Mouse (Mus musculus): ENCODE data around the gene Hif3a. TPM values are rescaled to one million over a fixed set of nuclear protein-coding genes. Genes with fewer than 3 reads are reported as not detected.

The Hif3a gene
- polyA plus RNA-seq, 1 experiment from 2014 or later, result 19.7 TPM

- Histone ChIP-seq H3K4me1 (ENCODE audit: control insufficient read depth, insufficient read depth, low read length) (no peaks in the 10 kb centered on the region), H3K27me3 (ENCODE audit: control insufficient read depth, insufficient read depth, low read length) (no peaks in the 10 kb centered on the region), H3K4me2 (replicated peaks; ENCODE audit: low read depth, low read length) (no peak overlapping the region), H3K27ac (ENCODE audit: low read depth, low read length) (no peak overlapping the region), H3K4me3 (ENCODE audit: low read length) (no peak overlapping the region), H3K9me3 (ENCODE audit: control insufficient read depth, low read length) (no peaks in the 10 kb centered on the region), H3K36me3 (ENCODE audit: control insufficient read depth, insufficient read depth, low read length) (peaks cover 22% of the 10 kb centered on the region), H3K9ac (ENCODE audit: low read depth, low read length) (no peak overlapping the region)
- ATAC-seq (ENCODE audit: low FRiP score, low TSS enrichment), result no peak
- WGBS, result 69% methylated on average over 11 of the region's 11 CpGs
Observed at GRCm38 (mm10) chr7:17050491-17050890, 11.7 kb downstream of the Hif3a start.

- WGBS, result 90% methylated on average over 10 of the region's 10 CpGs
- Histone ChIP-seq H3K9ac (ENCODE audit: low read depth, low read length) (no peak overlapping the region), H3K4me1 (ENCODE audit: control insufficient read depth, insufficient read depth, low read length) (no peaks in the 10 kb centered on the region), H3K9me3 (ENCODE audit: control insufficient read depth, low read length) (no peaks in the 10 kb centered on the region), H3K4me2 (replicated peaks; ENCODE audit: low read depth, low read length) (no peak overlapping the region), H3K4me3 (ENCODE audit: low read length) (no peak overlapping the region), H3K27ac (ENCODE audit: low read depth, low read length) (no peak overlapping the region), H3K27me3 (ENCODE audit: control insufficient read depth, insufficient read depth, low read length) (no peaks in the 10 kb centered on the region), H3K36me3 (ENCODE audit: control insufficient read depth, insufficient read depth, low read length) (peaks cover 27% of the 10 kb centered on the region)
- ATAC-seq (ENCODE audit: low FRiP score, low TSS enrichment), result no peak
Observed at GRCm38 (mm10) chr7:17048431-17049190, 13.6 kb downstream of the Hif3a start.

DNA sequence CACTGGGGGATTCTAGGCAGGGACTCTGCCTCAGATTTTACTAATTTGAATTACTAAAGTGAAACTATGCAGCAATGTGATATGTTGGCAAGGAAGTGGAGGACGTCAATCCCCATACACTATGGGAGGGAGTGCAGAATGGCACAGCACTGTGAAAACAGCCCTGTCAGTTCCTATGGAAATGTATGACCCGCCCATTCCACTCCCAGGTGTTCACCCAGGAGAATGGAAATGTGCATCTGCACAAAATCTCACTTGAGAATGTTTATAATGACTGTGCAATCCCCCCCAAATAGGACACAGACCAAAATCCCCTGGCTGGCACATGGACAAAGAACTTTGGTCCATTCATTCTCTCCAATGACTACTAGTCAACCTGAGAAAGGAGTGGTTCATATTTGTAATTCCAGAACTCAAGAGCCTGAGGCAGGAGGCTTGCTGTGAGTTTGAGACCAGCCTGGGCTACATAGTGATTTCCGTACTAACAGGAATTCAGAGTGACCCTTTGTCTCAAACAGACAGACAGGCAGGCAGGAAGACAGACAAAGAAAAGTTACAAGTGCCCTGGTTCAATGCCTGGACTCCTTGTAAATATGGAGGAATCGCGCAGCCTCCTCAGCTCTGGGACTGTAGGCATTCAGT is 15.1 kb downstream of the Hif3a start:
- Histone ChIP-seq H3K9ac (ENCODE audit: low read depth, low read length) (no peak overlapping the region), H3K36me3 (ENCODE audit: control insufficient read depth, insufficient read depth, low read length) (peaks cover 33% of the 10 kb centered on the region), H3K4me3 (ENCODE audit: low read length) (no peak overlapping the region), H3K27me3 (ENCODE audit: control insufficient read depth, insufficient read depth, low read length) (no peaks in the 10 kb centered on the region), H3K4me2 (replicated peaks; ENCODE audit: low read depth, low read length) (no peak overlapping the region), H3K4me1 (ENCODE audit: control insufficient read depth, insufficient read depth, low read length) (no peaks in the 10 kb centered on the region), H3K27ac (ENCODE audit: low read depth, low read length) (no peak overlapping the region), H3K9me3 (ENCODE audit: control insufficient read depth, low read length) (no peaks in the 10 kb centered on the region)
- 91% methylated on average over 5 of the region's 5 CpGs for WGBS
- ATAC-seq (ENCODE audit: low FRiP score, low TSS enrichment), result no peak

DNA sequence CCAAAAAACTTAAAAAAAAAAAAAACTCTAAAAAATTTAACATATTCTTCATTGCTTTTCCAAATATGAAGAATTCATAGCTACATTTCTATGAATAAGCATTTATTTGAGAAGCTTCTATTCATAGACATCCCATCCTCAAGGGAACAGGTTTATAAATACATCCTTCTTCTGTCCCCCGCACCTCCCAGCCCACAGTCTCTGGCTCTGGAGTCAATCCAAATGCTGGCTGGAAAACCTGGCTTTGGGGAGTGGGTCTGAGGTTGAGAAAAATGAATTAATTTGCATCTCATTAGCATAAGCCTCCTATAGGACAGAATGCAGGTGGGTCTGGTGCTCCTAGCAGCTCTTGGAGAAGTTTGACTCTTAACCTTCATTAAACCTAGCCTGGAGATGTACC is 16.5 kb downstream of the Hif3a start:
- Histone ChIP-seq H3K9ac (ENCODE audit: low read depth, low read length) (no peak overlapping the region), H3K4me3 (ENCODE audit: low read length) (no peak overlapping the region), H3K27me3 (ENCODE audit: control insufficient read depth, insufficient read depth, low read length) (no peaks in the 10 kb centered on the region), H3K9me3 (ENCODE audit: control insufficient read depth, low read length) (no peaks in the 10 kb centered on the region), H3K36me3 (ENCODE audit: control insufficient read depth, insufficient read depth, low read length) (peaks cover 39% of the 10 kb centered on the region), H3K4me2 (replicated peaks; ENCODE audit: low read depth, low read length) (no peak overlapping the region), H3K4me1 (ENCODE audit: control insufficient read depth, insufficient read depth, low read length) (no peaks in the 10 kb centered on the region), H3K27ac (ENCODE audit: low read depth, low read length) (no peak overlapping the region)
- ATAC-seq (ENCODE audit: low FRiP score, low TSS enrichment), result no peak
- 74% methylated on average over 1 of the region's 1 CpGs for WGBS

DNA sequence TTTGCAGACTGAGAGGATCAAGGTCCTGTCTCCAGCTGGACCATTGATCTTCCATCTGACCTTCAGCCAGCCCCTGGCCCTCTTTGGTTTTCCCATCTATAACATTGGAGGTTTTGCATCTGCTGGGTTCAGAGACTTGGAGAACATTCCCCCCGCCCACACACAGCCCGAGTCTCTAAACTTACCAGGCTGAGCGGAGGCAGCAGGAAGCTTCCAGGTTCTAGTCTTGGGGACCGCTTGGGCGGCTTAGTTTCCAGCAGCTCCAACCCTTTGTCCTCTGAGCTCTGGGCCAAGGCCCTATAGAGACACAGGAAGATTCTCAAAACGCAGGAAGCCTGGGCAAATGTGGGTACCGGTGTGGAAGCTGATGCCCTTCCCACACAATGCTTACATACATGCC is 22.9 kb downstream of the Hif3a start:
- no peak for ATAC-seq (ENCODE audit: low FRiP score, low TSS enrichment)
- no peak overlapping the region for H3K27ac ChIP-seq (ENCODE audit: low read depth, low read length)
- no peaks in the 10 kb centered on the region for H3K9me3 ChIP-seq (ENCODE audit: control insufficient read depth, low read length)
- H3K4me1 ChIP-seq (ENCODE audit: control insufficient read depth, insufficient read depth, low read length), result no peaks in the 10 kb centered on the region
- 91% methylated on average over 7 of the region's 7 CpGs for WGBS
- H3K9ac ChIP-seq (ENCODE audit: low read depth, low read length), result no peak overlapping the region
- H3K4me3 ChIP-seq (ENCODE audit: low read length), result no peak overlapping the region
- no peaks in the 10 kb centered on the region for H3K27me3 ChIP-seq (ENCODE audit: control insufficient read depth, insufficient read depth, low read length)
- no peak overlapping the region for H3K4me2 ChIP-seq (replicated peaks; ENCODE audit: low read depth, low read length)
- peaks cover 60% of the 10 kb centered on the region; the same call in 1 of the 2 replicates for H3K36me3 ChIP-seq (ENCODE audit: control insufficient read depth, insufficient read depth, low read length)

GRCm38 (mm10) chr7:17038018-17038695 is 24.1 kb downstream of the Hif3a start:
- Histone ChIP-seq H3K4me2 (replicated peaks; ENCODE audit: low read depth, low read length) (no peak overlapping the region), H3K36me3 (ENCODE audit: control insufficient read depth, insufficient read depth, low read length) (peaks cover 48% of the 10 kb centered on the region; the same call in 1 of the 2 replicates), H3K9ac (ENCODE audit: low read depth, low read length) (no peak overlapping the region), H3K27ac (ENCODE audit: low read depth, low read length) (no peak overlapping the region), H3K27me3 (ENCODE audit: control insufficient read depth, insufficient read depth, low read length) (no peaks in the 10 kb centered on the region), H3K9me3 (ENCODE audit: control insufficient read depth, low read length) (no peaks in the 10 kb centered on the region), H3K4me3 (ENCODE audit: low read length) (no peak overlapping the region), H3K4me1 (ENCODE audit: control insufficient read depth, insufficient read depth, low read length) (no peaks in the 10 kb centered on the region)
- WGBS, result 50% methylated on average over 9 of the region's 9 CpGs
- no peak for ATAC-seq (ENCODE audit: low FRiP score, low TSS enrichment)

DNA sequence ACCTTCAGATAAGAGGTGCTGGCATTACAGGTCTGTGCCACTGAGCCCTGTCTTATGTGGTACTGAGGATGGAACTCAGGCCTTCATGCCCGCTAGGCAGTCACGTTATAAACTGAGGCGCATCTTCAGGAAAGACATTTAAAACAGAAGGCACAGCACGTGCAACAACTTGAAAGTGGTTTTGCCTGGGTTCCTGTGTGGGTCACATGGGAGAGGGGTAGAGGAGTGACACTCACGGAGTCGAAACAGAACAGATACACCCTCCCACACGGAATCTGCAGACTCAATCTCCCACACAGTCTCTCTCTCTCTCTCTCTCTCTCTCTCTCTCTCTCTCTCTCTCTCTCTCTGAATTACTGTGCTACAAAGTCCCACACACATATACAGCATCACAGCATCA is 32.0 kb downstream of the Hif3a start:
- 58% methylated on average over 7 of the region's 7 CpGs for WGBS
- Histone ChIP-seq H3K27me3 (ENCODE audit: control insufficient read depth, insufficient read depth, low read length) (no peaks in the 10 kb centered on the region), H3K9me3 (ENCODE audit: control insufficient read depth, low read length) (no peaks in the 10 kb centered on the region), H3K9ac (ENCODE audit: low read depth, low read length) (no peak overlapping the region), H3K36me3 (ENCODE audit: control insufficient read depth, insufficient read depth, low read length) (peaks cover 15% of the 10 kb centered on the region; the same call in 1 of the 2 replicates), H3K4me3 (ENCODE audit: low read length) (no peak overlapping the region), H3K4me1 (ENCODE audit: control insufficient read depth, insufficient read depth, low read length) (peaks cover 17% of the 10 kb centered on the region), H3K4me2 (replicated peaks; ENCODE audit: low read depth, low read length) (no peak overlapping the region), H3K27ac (ENCODE audit: low read depth, low read length) (no peak overlapping the region)
- ATAC-seq (ENCODE audit: low FRiP score, low TSS enrichment), result no peak

GRCm38 (mm10) chr7:17028923-17029322 is 33.3 kb downstream of the Hif3a start:
- no peak overlapping the region for H3K27ac ChIP-seq (ENCODE audit: low read depth, low read length)
- peaks cover 15% of the 10 kb centered on the region; the same call in 1 of the 2 replicates for H3K36me3 ChIP-seq (ENCODE audit: control insufficient read depth, insufficient read depth, low read length)
- no peaks in the 10 kb centered on the region for H3K9me3 ChIP-seq (ENCODE audit: control insufficient read depth, low read length)
- H3K4me1 ChIP-seq (ENCODE audit: control insufficient read depth, insufficient read depth, low read length), result peaks cover 24% of the 10 kb centered on the region
- H3K4me3 ChIP-seq (ENCODE audit: low read length), result no peak overlapping the region
- no peak for ATAC-seq (ENCODE audit: low FRiP score, low TSS enrichment)
- no peak overlapping the region for H3K9ac ChIP-seq (ENCODE audit: low read depth, low read length)
- H3K27me3 ChIP-seq (ENCODE audit: control insufficient read depth, insufficient read depth, low read length), result no peaks in the 10 kb centered on the region
- WGBS, result 81% methylated on average over 7 of the region's 7 CpGs
- H3K4me2 ChIP-seq (replicated peaks; ENCODE audit: low read depth, low read length), result no peak overlapping the region

All from kidney, embryonic 14.5 days (tissue).